Mouse (Mus musculus) bone marrow macrophage, adult 2 months (primary cell): Measurements from ENCODE around the gene Tap1.

Experiments used
- CTCF ChIP-seq: IDR thresholded peaks from 2 replicates; pipeline ENCODE4 v1.5.1; 2012; ENCODE audit warnings: low read depth, mild to moderate bottlenecking, low read length, moderate library complexity
- POLR2A ChIP-seq: IDR thresholded peaks from 2 replicates; pipeline ENCODE4 v1.6.1; 2012; ENCODE audit warnings: mild to moderate bottlenecking, low read depth, low read length, borderline replicate concordance

DNA sequence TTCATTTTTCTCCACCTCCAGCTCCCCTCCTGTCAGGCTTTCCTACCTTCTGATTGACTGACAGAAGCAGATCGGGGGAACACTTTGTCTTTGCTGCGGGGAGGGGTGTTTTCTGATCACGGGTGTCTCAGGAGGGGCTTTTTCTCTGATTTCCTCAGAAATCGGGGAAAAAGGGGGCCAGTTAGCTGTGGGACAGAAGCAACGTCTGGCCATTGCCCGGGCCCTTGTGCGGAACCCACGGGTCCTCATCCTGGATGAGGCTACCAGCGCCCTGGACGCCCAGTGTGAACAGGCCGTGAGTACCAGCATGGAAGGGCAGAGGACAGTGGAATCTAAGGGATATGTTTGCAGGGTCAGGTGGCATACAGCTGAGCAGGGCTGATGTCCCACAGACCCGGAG, 27.8 kb downstream of the Tap1 start:
- TF ChIP-seq POLR2A (no peak), CTCF (no peak)
